Mouse (Mus musculus): Measurements from ENCODE around the gene Efcab9.

DNA sequence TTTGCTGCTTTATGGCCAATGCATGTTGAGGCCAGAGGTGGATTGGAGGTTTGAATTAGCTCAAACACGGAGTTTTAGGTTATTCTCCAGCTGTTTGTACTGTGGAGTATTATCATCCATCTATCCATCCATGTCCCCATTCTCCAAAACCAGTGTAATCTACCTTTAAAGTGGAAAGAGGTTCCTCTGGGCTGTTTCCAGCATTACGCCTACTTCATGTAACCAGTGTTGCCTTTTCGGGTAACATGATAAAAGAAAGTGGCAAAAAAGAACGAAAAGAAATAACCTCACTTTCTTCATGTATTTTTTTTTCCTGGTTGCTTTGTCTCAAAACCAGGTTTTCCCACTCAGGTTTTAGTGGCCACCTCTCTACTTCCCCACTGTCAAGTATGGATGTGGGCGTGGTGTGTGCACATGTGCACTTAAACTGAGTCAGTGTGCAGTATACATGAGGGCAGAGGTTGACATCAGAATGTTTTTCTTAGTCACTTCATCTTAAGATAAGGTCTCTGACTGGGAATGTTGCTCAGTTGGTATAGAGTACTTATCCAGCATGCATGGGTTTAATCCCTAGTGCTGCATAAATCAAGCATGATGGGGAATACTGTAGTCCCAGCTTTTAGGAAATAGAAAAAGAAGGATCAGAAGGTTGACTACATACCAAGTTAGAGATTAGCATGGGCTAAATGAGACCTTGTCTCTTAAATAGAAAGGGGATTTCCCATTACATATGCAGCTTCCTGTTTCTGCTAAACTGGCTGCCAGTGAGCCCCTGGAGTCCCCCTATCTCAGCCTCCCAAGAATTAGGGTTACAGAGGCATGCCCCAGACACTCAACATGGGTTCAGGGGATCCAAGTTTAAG lies 42.8 kb downstream of the Efcab9 start:
- TF ChIP-seq CTCF (IDR thresholded peaks at IDR 0.05; ENCODE audit: borderline replicate concordance, insufficient read depth, low read depth, low read length) (no peak), POLR2A (IDR thresholded peaks at IDR 0.05; ENCODE audit: borderline replicate concordance, insufficient read depth, low read length) (no peak)
